Mouse (Mus musculus): Measurements from ENCODE around the gene Srgap2. TPM values are rescaled to one million over a fixed set of nuclear protein-coding genes. Genes with fewer than 3 reads are reported as not detected.

Gene Srgap2
- polyA plus RNA-seq, 1 experiment = 83.8 TPM

GRCm38 (mm10) chr1:131437975-131438374, 89.2 kb downstream of the Srgap2 start:
- TF ChIP-seq EP300 (IDR thresholded peaks at IDR 0.05; ENCODE audit: insufficient read depth, low read depth, low read length) (no peak), CTCF (IDR thresholded peaks at IDR 0.05; ENCODE audit: low read depth, low read length) (no peak), POLR2A (IDR thresholded peaks at IDR 0.05; ENCODE audit: insufficient read depth, low read length) (no peak)

GRCm38 (mm10) chr1:131436609-131437008, 90.5 kb downstream of the Srgap2 start:
- Histone ChIP-seq H3K4me1 (ENCODE audit: control insufficient read depth, insufficient read depth, low read length) (peaks cover 2% of the 10 kb centered on the region), H3K27ac (ENCODE audit: insufficient read depth, low read length) (no peak overlapping the region), H3K27me3 (ENCODE audit: control insufficient read depth, insufficient read depth, low read length, poor library complexity, severe bottlenecking) (no peaks in the 10 kb centered on the region), H3K9ac (ENCODE audit: low read depth, poor library complexity, severe bottlenecking) (no peak overlapping the region), H3K9me3 (replicated peaks; ENCODE audit: control insufficient read depth, insufficient read depth, low read length, poor library complexity, severe bottlenecking) (no peaks in the 10 kb centered on the region), H3K4me3 (ENCODE audit: low read depth, low read length) (no peak overlapping the region), H3K36me3 (ENCODE audit: control insufficient read depth, insufficient read depth, low read length, poor library complexity, severe bottlenecking) (peaks cover 2% of the 10 kb centered on the region; the same call in 1 of the 2 replicates)
- TF ChIP-seq CTCF (IDR thresholded peaks at IDR 0.05; ENCODE audit: low read depth, low read length) (no peak), POLR2A (IDR thresholded peaks at IDR 0.05; ENCODE audit: insufficient read depth, low read length) (no peak), EP300 (IDR thresholded peaks at IDR 0.05; ENCODE audit: insufficient read depth, low read depth, low read length) (no peak)

More at GRCm38 (mm10) chr1:131437975-131438374, 89.2 kb downstream of the Srgap2 start:
- no peaks in the 10 kb centered on the region for H3K9me3 ChIP-seq (replicated peaks; ENCODE audit: control insufficient read depth, insufficient read depth, low read length, poor library complexity, severe bottlenecking)
- no peak overlapping the region for H3K4me3 ChIP-seq (ENCODE audit: low read depth, low read length)
- H3K4me1 ChIP-seq (ENCODE audit: control insufficient read depth, insufficient read depth, low read length) = no peaks in the 10 kb centered on the region
- peaks cover 2% of the 10 kb centered on the region; the same call in 1 of the 2 replicates for H3K36me3 ChIP-seq (ENCODE audit: control insufficient read depth, insufficient read depth, low read length, poor library complexity, severe bottlenecking)
- no peaks in the 10 kb centered on the region for H3K27me3 ChIP-seq (ENCODE audit: control insufficient read depth, insufficient read depth, low read length, poor library complexity, severe bottlenecking)
- H3K27ac ChIP-seq (ENCODE audit: insufficient read depth, low read length) = no peak overlapping the region
- no peak overlapping the region for H3K9ac ChIP-seq (ENCODE audit: low read depth, poor library complexity, severe bottlenecking)

GRCm38 (mm10) chr1:131431456-131432246, 95.5 kb downstream of the Srgap2 start:
- Histone ChIP-seq H3K9me3 (replicated peaks; ENCODE audit: control insufficient read depth, insufficient read depth, low read length, poor library complexity, severe bottlenecking) (no peaks in the 10 kb centered on the region), H3K4me3 (ENCODE audit: low read depth, low read length) (no peak overlapping the region), H3K4me1 (ENCODE audit: control insufficient read depth, insufficient read depth, low read length) (peaks cover 4% of the 10 kb centered on the region), H3K36me3 (ENCODE audit: control insufficient read depth, insufficient read depth, low read length, poor library complexity, severe bottlenecking) (peaks cover 5% of the 10 kb centered on the region), H3K27ac (ENCODE audit: insufficient read depth, low read length) (no peak overlapping the region), H3K9ac (ENCODE audit: low read depth, poor library complexity, severe bottlenecking) (no peak overlapping the region), H3K27me3 (ENCODE audit: control insufficient read depth, insufficient read depth, low read length, poor library complexity, severe bottlenecking) (no peaks in the 10 kb centered on the region)
- TF ChIP-seq CTCF (IDR thresholded peaks at IDR 0.05; ENCODE audit: low read depth, low read length) (no peak), EP300 (IDR thresholded peaks at IDR 0.05; ENCODE audit: insufficient read depth, low read depth, low read length) (no peak), POLR2A (IDR thresholded peaks at IDR 0.05; ENCODE audit: insufficient read depth, low read length) (no peak)

GRCm38 (mm10) chr1:131427140-131427821, 99.9 kb downstream of the Srgap2 start:
- peak overlapping the region; percentile 95 for H3K27ac ChIP-seq (ENCODE audit: insufficient read depth, low read length)

GRCm38 (mm10) chr1:131423061-131423460, 104.1 kb downstream of the Srgap2 start:
- Histone ChIP-seq H3K4me1 (ENCODE audit: control insufficient read depth, insufficient read depth, low read length) (peaks cover 2% of the 10 kb centered on the region), H3K9me3 (replicated peaks; ENCODE audit: control insufficient read depth, insufficient read depth, low read length, poor library complexity, severe bottlenecking) (no peaks in the 10 kb centered on the region), H3K9ac (ENCODE audit: low read depth, poor library complexity, severe bottlenecking) (no peak overlapping the region), H3K36me3 (ENCODE audit: control insufficient read depth, insufficient read depth, low read length, poor library complexity, severe bottlenecking) (no peaks in the 10 kb centered on the region), H3K27ac (ENCODE audit: insufficient read depth, low read length) (no peak overlapping the region), H3K4me3 (ENCODE audit: low read depth, low read length) (no peak overlapping the region), H3K27me3 (ENCODE audit: control insufficient read depth, insufficient read depth, low read length, poor library complexity, severe bottlenecking) (no peaks in the 10 kb centered on the region)
- no peak for TF ChIP-seq EP300 (IDR thresholded peaks at IDR 0.05; ENCODE audit: insufficient read depth, low read depth, low read length)
- no peak for TF ChIP-seq CTCF (IDR thresholded peaks at IDR 0.05; ENCODE audit: low read depth, low read length)

More at GRCm38 (mm10) chr1:131427140-131427821, 99.9 kb downstream of the Srgap2 start:
- Histone ChIP-seq H3K4me3 (ENCODE audit: low read depth, low read length) (no peak overlapping the region), H3K36me3 (ENCODE audit: control insufficient read depth, insufficient read depth, low read length, poor library complexity, severe bottlenecking) (peaks cover 2% of the 10 kb centered on the region; the same call in 1 of the 2 replicates), H3K9ac (ENCODE audit: low read depth, poor library complexity, severe bottlenecking) (no peak overlapping the region), H3K4me1 (ENCODE audit: control insufficient read depth, insufficient read depth, low read length) (peaks cover 4% of the 10 kb centered on the region), H3K9me3 (replicated peaks; ENCODE audit: control insufficient read depth, insufficient read depth, low read length, poor library complexity, severe bottlenecking) (no peaks in the 10 kb centered on the region), H3K27me3 (ENCODE audit: control insufficient read depth, insufficient read depth, low read length, poor library complexity, severe bottlenecking) (no peaks in the 10 kb centered on the region)
- TF ChIP-seq EP300 (IDR thresholded peaks at IDR 0.05; ENCODE audit: insufficient read depth, low read depth, low read length) (0 out of 2 replicates have a peak, but pooled peaks have one; percentile 25), CTCF (IDR thresholded peaks at IDR 0.05; ENCODE audit: low read depth, low read length) (no peak), POLR2A (IDR thresholded peaks at IDR 0.05; ENCODE audit: insufficient read depth, low read length) (no peak)

GRCm38 (mm10) chr1:131421113-131421512, 106.0 kb downstream of the Srgap2 start:
- Histone ChIP-seq H3K36me3 (ENCODE audit: control insufficient read depth, insufficient read depth, low read length, poor library complexity, severe bottlenecking) (no peaks in the 10 kb centered on the region), H3K27me3 (ENCODE audit: control insufficient read depth, insufficient read depth, low read length, poor library complexity, severe bottlenecking) (no peaks in the 10 kb centered on the region), H3K4me3 (ENCODE audit: low read depth, low read length) (no peak overlapping the region), H3K27ac (ENCODE audit: insufficient read depth, low read length) (no peak overlapping the region), H3K9ac (ENCODE audit: low read depth, poor library complexity, severe bottlenecking) (no peak overlapping the region), H3K4me1 (ENCODE audit: control insufficient read depth, insufficient read depth, low read length) (no peaks in the 10 kb centered on the region), H3K9me3 (replicated peaks; ENCODE audit: control insufficient read depth, insufficient read depth, low read length, poor library complexity, severe bottlenecking) (no peaks in the 10 kb centered on the region)
- TF ChIP-seq CTCF (IDR thresholded peaks at IDR 0.05; ENCODE audit: low read depth, low read length) = no peak
- TF ChIP-seq POLR2A (IDR thresholded peaks at IDR 0.05; ENCODE audit: insufficient read depth, low read length) = no peak
- no peak for TF ChIP-seq EP300 (IDR thresholded peaks at IDR 0.05; ENCODE audit: insufficient read depth, low read depth, low read length)

Data from ES-Bruce4 (cell line).